Mouse (Mus musculus): ENCODE data around the gene Nr4a3. TPM values are rescaled to one million over a fixed set of nuclear protein-coding genes. Genes with fewer than 3 reads are reported as not detected.

Nr4a3 gene
- 80.0 TPM for total RNA-seq (2023)

GRCm38 (mm10) chr4:48044491-48045211 lies at the start of gene Nr4a3:
Nr4a3 (plus strand) TSS chr4:48045153.

DNA sequence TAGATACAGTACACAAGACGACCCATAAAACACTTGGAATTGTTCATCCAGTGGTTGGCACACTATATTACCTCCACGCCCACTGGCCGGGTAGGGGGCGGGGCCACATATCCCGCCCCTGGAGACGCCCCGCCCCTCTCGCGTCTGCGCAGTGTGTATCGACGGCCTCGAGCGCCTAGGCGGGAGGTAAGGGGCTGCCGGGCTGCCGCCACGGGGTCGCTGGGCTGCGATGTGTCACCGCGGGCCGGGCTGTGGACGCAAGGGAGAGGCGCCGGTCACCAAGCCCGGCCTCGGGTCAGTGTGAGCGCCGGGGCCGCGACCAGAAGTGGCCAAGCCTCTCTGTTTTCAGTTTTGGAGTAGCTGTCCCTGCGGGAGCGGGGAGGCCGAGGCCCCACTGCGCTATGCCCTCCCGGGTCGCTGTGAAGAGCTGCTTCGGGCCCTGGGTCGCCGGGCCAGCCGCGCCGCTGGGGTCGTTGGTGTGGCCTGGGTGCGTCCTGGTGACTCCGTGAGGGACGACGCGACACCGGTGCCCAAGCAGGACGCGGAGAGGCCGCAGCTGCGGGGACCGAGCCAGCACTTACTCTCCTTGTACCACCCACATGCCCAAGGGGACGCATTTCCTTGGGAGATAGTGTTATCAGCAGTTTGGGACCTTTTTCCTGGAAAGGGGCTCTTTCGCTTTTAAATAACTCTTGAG lies 80.0 kb downstream of the Nr4a3 start, which contains the start of gene Stx17:
Gene Stx17 (plus strand): TSS at position 143 of the 697 bp plus-strand sequence.

Other genes starting within 250 kb of the Nr4a3 start
- 21.5 TPM for gene Stx17, start 79.8 kb downstream of the Nr4a3 start, total RNA-seq (2023)
- gene Erp44, start 234.4 kb downstream of the Nr4a3 start, total RNA-seq (2023), result 43.1 TPM
- 10.1 TPM for gene Invs, start 234.6 kb downstream of the Nr4a3 start, total RNA-seq (2023)

All from CD8-positive naive resting alpha-beta T cell, adult 57 days (primary cell).